Mouse (Mus musculus) embryonic stem cell, embryonic (primary cell): ENCODE results near the gene Foxa2.

ENCODE experiments used
- CTCF ChIA-PET, 4 experiments: fragments of 300-600 bp in 2 of 4; fragments of 350-600 bp in 2 of 4; sonication (Branson Sonifier 250); formaldehyde crosslinking; loops; one replicate each; lab custom pipeline; 2022; ENCODE audit warnings: inconsistent platforms in 2 of 4; lab: Charles Lee
- POLR2A ChIA-PET, 4 experiments: fragments of 300-600 bp in 2 of 4; fragments of 350-600 bp in 2 of 4; sonication (Branson Sonifier 250); formaldehyde crosslinking; loops; one replicate each; lab custom pipeline; 2022; ENCODE audit warnings: antibody characterized with exemption in 4 of 4, inconsistent platforms in 1 of 4; lab: Charles Lee

Gene Foxa2

GRCm38 (mm10) chr2:148043271-148043975 is 3.3 kb downstream of the Foxa2 start:
- CTCF ChIA-PET, result interaction anchor here in 1 of 4 experiments (0.6 kb wide), 1 partner anchor 9 kb away, joined by 3 read pairs; no protein-coding TSS in a partner anchor
- POLR2A ChIA-PET, result interaction anchor here in 1 of 4 experiments (1.1 to 1.2 kb wide), 2 partner anchors 9 to 12 kb away, joined by 3 read pairs; no protein-coding TSS in a partner anchor

GRCm38 (mm10) chr2:148042126-148042640 is 4.6 kb downstream of the Foxa2 start:
- POLR2A ChIA-PET, result interaction anchor here in 1 of 4 experiments (0.5 kb wide), 1 partner anchor 860 kb away, joined by 4 read pairs; no protein-coding TSS in a partner anchor
- CTCF ChIA-PET, result interaction anchor here in 1 of 4 experiments (0.7 kb wide), 1 partner anchor 733 kb away, joined by 3 read pairs; no protein-coding TSS in a partner anchor

- ChIA-PET POLR2A (interaction anchor here in 1 of 4 experiments (0.5 kb wide), 1 partner anchor 859 kb away, joined by 4 read pairs; no protein-coding TSS in a partner anchor), CTCF (interaction anchor here in 1 of 4 experiments (0.7 kb wide), 1 partner anchor 733 kb away, joined by 3 read pairs; no protein-coding TSS in a partner anchor)
Observed at GRCm38 (mm10) chr2:148041381-148041780, 5.4 kb downstream of the Foxa2 start.

- ChIA-PET CTCF (interaction anchor here in 3 of 4 experiments (0.6 to 1.7 kb wide), 4 partner anchors 8 to 497 kb away, joined by 3 to 12 read pairs (median 4); no protein-coding TSS in a partner anchor), POLR2A (interaction anchor here in 2 of 4 experiments (1.4 to 1.7 kb wide), 2 partner anchors 10 kb away, joined by 5 read pairs; no protein-coding TSS in a partner anchor)
Observed at GRCm38 (mm10) chr2:148040236-148041121, 6.3 kb downstream of the Foxa2 start.

- POLR2A ChIA-PET, result interaction anchor here in 2 of 4 experiments (1.4 to 1.7 kb wide), 2 partner anchors 9 kb away, joined by 5 read pairs; no protein-coding TSS in a partner anchor
- CTCF ChIA-PET, result interaction anchor here (0.5 to 1.7 kb wide), 7 partner anchors 9 to 543 kb away, joined by 3 to 12 read pairs (median 4); no protein-coding TSS in a partner anchor
Observed at GRCm38 (mm10) chr2:148039351-148040235, 7.2 kb downstream of the Foxa2 start.

- POLR2A ChIA-PET, result interaction anchor here in 1 of 4 experiments (1.7 kb wide), 1 partner anchor 8 kb away, joined by 5 read pairs; no protein-coding TSS in a partner anchor
- CTCF ChIA-PET, result interaction anchor here in 3 of 4 experiments (0.9 to 1.7 kb wide), 3 partner anchors 10 kb away, joined by 3 to 12 read pairs (median 4); no protein-coding TSS in a partner anchor
Observed at GRCm38 (mm10) chr2:148038366-148039310, 8.1 kb downstream of the Foxa2 start.

- ChIA-PET CTCF (interaction anchor here in 3 of 4 experiments (0.5 to 1.5 kb wide), 6 partner anchors 12 to 228 kb away, joined by 3 to 6 read pairs (median 4); no protein-coding TSS in a partner anchor), POLR2A (interaction anchor here in 2 of 4 experiments (0.7 to 1.0 kb wide), 2 partner anchors 9 to 425 kb away, joined by 3 read pairs; no protein-coding TSS in a partner anchor)
Observed at GRCm38 (mm10) chr2:148036611-148037160, 10.1 kb downstream of the Foxa2 start.

- POLR2A ChIA-PET, result interaction anchor here in 2 of 4 experiments (0.9 to 1.1 kb wide), 3 partner anchors 9 to 13 kb away, joined by 3 to 5 read pairs (median 5); no protein-coding TSS in a partner anchor
Observed at GRCm38 (mm10) chr2:148030991-148031675, 15.6 kb downstream of the Foxa2 start.

GRCm38 (mm10) chr2:148030613-148030935 is 16.2 kb downstream of the Foxa2 start:
- POLR2A ChIA-PET, result interaction anchor here in 2 of 4 experiments (0.9 to 1.2 kb wide), 5 partner anchors 9 to 124 kb away, joined by 3 to 5 read pairs (median 3); no protein-coding TSS in a partner anchor
- CTCF ChIA-PET, result interaction anchor here in 2 of 4 experiments (1.1 kb wide), 2 partner anchors 18 to 72 kb away, joined by 3 to 4 read pairs; no protein-coding TSS in a partner anchor

More at GRCm38 (mm10) chr2:148030991-148031675, 15.6 kb downstream of the Foxa2 start:
- CTCF ChIA-PET, result interaction anchor here in 1 of 4 experiments (1.1 kb wide), 1 partner anchor 71 kb away, joined by 4 read pairs; no protein-coding TSS in a partner anchor

GRCm38 (mm10) chr2:148029751-148030612 is 16.8 kb downstream of the Foxa2 start:
- POLR2A ChIA-PET, result interaction anchor here in 2 of 4 experiments (0.9 to 1.7 kb wide), 6 partner anchors 10 to 124 kb away, joined by 3 to 8 read pairs (median 5); no protein-coding TSS in a partner anchor
- CTCF ChIA-PET, result interaction anchor here (0.5 to 1.3 kb wide), 5 partner anchors 18 to 597 kb away, joined by 3 to 7 read pairs (median 4); no protein-coding TSS in a partner anchor

- ChIA-PET POLR2A (interaction anchor here in 2 of 4 experiments (0.7 to 2.1 kb wide), 4 partner anchors 17 to 96 kb away, joined by 4 to 8 read pairs (median 6); partner anchors contain the start of gene Foxa2 (in 1 of the 2)), CTCF (interaction anchor here in 2 of 4 experiments (0.5 to 1.3 kb wide), 3 partner anchors 17 to 221 kb away, joined by 3 to 4 read pairs (median 3); no protein-coding TSS in a partner anchor)
Observed at GRCm38 (mm10) chr2:148029050-148029608, 17.6 kb downstream of the Foxa2 start.

- POLR2A ChIA-PET, result interaction anchor here in 1 of 4 experiments (0.6 kb wide), 1 partner anchor 52 kb away, joined by 5 read pairs; no protein-coding TSS in a partner anchor
- CTCF ChIA-PET, result no interaction called here
Observed at GRCm38 (mm10) chr2:148026366-148026765, 20.4 kb downstream of the Foxa2 start.

- CTCF ChIA-PET, result interaction anchor here in 1 of 4 experiments (0.7 kb wide), 1 partner anchor 210 kb away, joined by 3 read pairs; no protein-coding TSS in a partner anchor
- POLR2A ChIA-PET, result no interaction called here
Observed at GRCm38 (mm10) chr2:148025481-148025880, 21.3 kb downstream of the Foxa2 start.
